Mouse (Mus musculus) embryonic facial prominence, embryonic 13.5 days (tissue): ENCODE data around the gene Pttg1ip. TPM values are rescaled to one million over a fixed set of nuclear protein-coding genes. Genes with fewer than 3 reads are reported as not detected.
A peak's percentile ranks its signal among the peaks of the same experiment; 100 is the strongest.

Experiments used
- ATAC-seq: fragments of 200-750 bp; cut with Nextera tagmentation; 2 replicates; pipeline ENCODE4 v1.8.0; 2017; ENCODE audit warnings: low read depth; ENCODE audit not compliant: insufficient number of reproducible peaks, insufficient read depth, low FRiP score, low TSS enrichment
- H3K27ac ChIP-seq: fragments of 300-500 bp; sonication (generic); 2 replicates; pipeline ENCODE4 v1.5.1; 2015; ENCODE audit warnings: moderate library complexity, mild to moderate bottlenecking, inconsistent platforms
- H3K27me3 ChIP-seq: fragments of 300-500 bp; sonication (generic); 2 replicates; pipeline ENCODE4 v1.6.1; 2015; ENCODE audit warnings: mild to moderate bottlenecking, inconsistent platforms
- H3K36me3 ChIP-seq: fragments of 300-500 bp; sonication (generic); 2 replicates; pipeline ENCODE4 v1.6.1; 2015; ENCODE audit warnings: mild to moderate bottlenecking, inconsistent platforms
- H3K4me1 ChIP-seq: fragments of 300-500 bp; sonication (generic); 2 replicates; pipeline ENCODE4 v1.6.1; 2015; ENCODE audit warnings: inconsistent platforms
- H3K4me2 ChIP-seq: fragments of 300-500 bp; sonication (generic); 2 replicates; pipeline ENCODE4 v1.6.1; 2015; ENCODE audit warnings: moderate library complexity, mild to moderate bottlenecking, inconsistent platforms
- H3K4me3 ChIP-seq: fragments of 300-500 bp; sonication (generic); 2 replicates; pipeline ENCODE4 v1.5.1; 2015; ENCODE audit warnings: mild to moderate bottlenecking, inconsistent platforms
- H3K9ac ChIP-seq: fragments of 300-500 bp; sonication (generic); 2 replicates; pipeline ENCODE4 v1.6.1; 2015; ENCODE audit warnings: mild to moderate bottlenecking, inconsistent platforms
- H3K9me3 ChIP-seq: fragments of 300-500 bp; sonication (generic); 2 replicates; pipeline ENCODE4 v1.6.1; 2016; ENCODE audit warnings: inconsistent platforms
- WGBS: fragments of 180-500 bp; shearing (Covaris S2); methylation state at CpG from one replicate; pipeline ENCODE4 v1.1.7; 2015; ENCODE audit warnings: mixed read lengths; 5-methylcytosine and 5-hydroxymethylcytosine counted together
- polyA plus RNA-seq: library from polyadenylated mRNA; unstranded; fragments of >200 nt; fragmentation: Nextera tagmentation; extraction: Ambion mirVana; gene quantifications from 2 replicates; pipeline ENCODE4 v1.2.1, GENCODE M21; 2015

Gene Pttg1ip
- polyA plus RNA-seq, 1 experiment from 2014 or later = 104 TPM

- no peak for ATAC-seq
- no peak overlapping the region for H3K9ac ChIP-seq
- no peak overlapping the region for H3K27ac ChIP-seq
- no peaks in the 10 kb centered on the region for H3K27me3 ChIP-seq
- H3K4me1 ChIP-seq = no peaks in the 10 kb centered on the region
- no peaks in the 10 kb centered on the region for H3K9me3 ChIP-seq
- H3K36me3 ChIP-seq = no peaks in the 10 kb centered on the region
- H3K4me2 ChIP-seq = no peak overlapping the region
- no peak overlapping the region for H3K4me3 ChIP-seq
- 75% methylated on average over 11 of the region's 11 CpGs for WGBS
Measured at GRCm38 (mm10) chr10:77550874-77551273, 30.6 kb upstream of the Pttg1ip start.

GRCm38 (mm10) chr10:77552162-77552561, 29.4 kb upstream of the Pttg1ip start:
- 80% methylated on average over 5 of the region's 5 CpGs for WGBS
- no peak for ATAC-seq
- H3K4me3 ChIP-seq = no peak overlapping the region

GRCm38 (mm10) chr10:77553285-77553684, 28.2 kb upstream of the Pttg1ip start:
- Histone ChIP-seq H3K9ac (no peak overlapping the region), H3K4me3 (no peak overlapping the region), H3K27ac (no peak overlapping the region), H3K27me3 (no peaks in the 10 kb centered on the region), H3K36me3 (no peaks in the 10 kb centered on the region), H3K9me3 (no peaks in the 10 kb centered on the region), H3K4me2 (no peak overlapping the region), H3K4me1 (no peaks in the 10 kb centered on the region)
- WGBS = 74% methylated on average over 4 of the region's 4 CpGs
- ATAC-seq = no peak

More at GRCm38 (mm10) chr10:77552162-77552561, 29.4 kb upstream of the Pttg1ip start:
- Histone ChIP-seq H3K9me3 (no peaks in the 10 kb centered on the region), H3K27me3 (no peaks in the 10 kb centered on the region), H3K27ac (no peak overlapping the region), H3K4me2 (no peak overlapping the region), H3K4me1 (no peaks in the 10 kb centered on the region), H3K9ac (no peak overlapping the region), H3K36me3 (no peaks in the 10 kb centered on the region)

GRCm38 (mm10) chr10:77554918-77555317, 26.6 kb upstream of the Pttg1ip start:
- Histone ChIP-seq H3K9ac (no peak overlapping the region), H3K9me3 (no peaks in the 10 kb centered on the region), H3K27ac (no peak overlapping the region), H3K4me2 (no peak overlapping the region), H3K27me3 (no peaks in the 10 kb centered on the region), H3K4me3 (no peak overlapping the region), H3K4me1 (no peaks in the 10 kb centered on the region), H3K36me3 (no peaks in the 10 kb centered on the region)
- ATAC-seq = no peak
- 81% methylated on average over 4 of the region's 4 CpGs for WGBS

GRCm38 (mm10) chr10:77556631-77557030, 24.9 kb upstream of the Pttg1ip start:
- no peak for ATAC-seq
- H3K27ac ChIP-seq = no peak overlapping the region
- no peak overlapping the region for H3K4me2 ChIP-seq
- no peak overlapping the region for H3K9ac ChIP-seq
- no peaks in the 10 kb centered on the region for H3K9me3 ChIP-seq
- 88% methylated on average over 7 of the region's 7 CpGs for WGBS
- H3K4me1 ChIP-seq = no peaks in the 10 kb centered on the region
- no peaks in the 10 kb centered on the region for H3K27me3 ChIP-seq
- H3K36me3 ChIP-seq = no peaks in the 10 kb centered on the region
- H3K4me3 ChIP-seq = no peak overlapping the region

- H3K27ac ChIP-seq = no peak overlapping the region
- no peaks in the 10 kb centered on the region for H3K27me3 ChIP-seq
- 82% methylated on average over 4 of the region's 4 CpGs for WGBS
- no peak overlapping the region for H3K4me3 ChIP-seq
- H3K9me3 ChIP-seq = no peaks in the 10 kb centered on the region
- H3K9ac ChIP-seq = no peak overlapping the region
- no peak for ATAC-seq
- H3K4me2 ChIP-seq = no peak overlapping the region
- no peaks in the 10 kb centered on the region for H3K4me1 ChIP-seq
- no peaks in the 10 kb centered on the region for H3K36me3 ChIP-seq
Measured at GRCm38 (mm10) chr10:77557641-77558040, 23.9 kb upstream of the Pttg1ip start.

GRCm38 (mm10) chr10:77560090-77560489, 21.4 kb upstream of the Pttg1ip start:
- Histone ChIP-seq H3K9me3 (no peaks in the 10 kb centered on the region), H3K36me3 (no peaks in the 10 kb centered on the region), H3K4me3 (no peak overlapping the region), H3K9ac (no peak overlapping the region), H3K27me3 (no peaks in the 10 kb centered on the region), H3K4me2 (no peak overlapping the region), H3K27ac (no peak overlapping the region), H3K4me1 (no peaks in the 10 kb centered on the region)
- WGBS = 88% methylated on average over 11 of the region's 11 CpGs
- no peak for ATAC-seq

- Histone ChIP-seq H3K9ac (no peak overlapping the region), H3K27ac (no peak overlapping the region)
- 88% methylated on average over 9 of the region's 9 CpGs for WGBS
Measured at GRCm38 (mm10) chr10:77560830-77561229, 20.7 kb upstream of the Pttg1ip start.

GRCm38 (mm10) chr10:77561508-77561907, 20.0 kb upstream of the Pttg1ip start:
- Histone ChIP-seq H3K4me2 (no peak overlapping the region), H3K4me3 (no peak overlapping the region), H3K4me1 (no peaks in the 10 kb centered on the region), H3K27ac (no peak overlapping the region), H3K36me3 (no peaks in the 10 kb centered on the region), H3K27me3 (no peaks in the 10 kb centered on the region), H3K9ac (no peak overlapping the region), H3K9me3 (no peaks in the 10 kb centered on the region)
- 75% methylated on average over 2 of the region's 2 CpGs for WGBS
- no peak for ATAC-seq

More at GRCm38 (mm10) chr10:77560830-77561229, 20.7 kb upstream of the Pttg1ip start:
- H3K4me3 ChIP-seq = no peak overlapping the region
- no peak for ATAC-seq
- H3K36me3 ChIP-seq = no peaks in the 10 kb centered on the region
- no peak overlapping the region for H3K4me2 ChIP-seq
- no peaks in the 10 kb centered on the region for H3K4me1 ChIP-seq
- no peaks in the 10 kb centered on the region for H3K27me3 ChIP-seq
- H3K9me3 ChIP-seq = no peaks in the 10 kb centered on the region

GRCm38 (mm10) chr10:77565005-77565404, 16.5 kb upstream of the Pttg1ip start:
- ATAC-seq = no peak
- H3K9me3 ChIP-seq = no peaks in the 10 kb centered on the region
- no peak overlapping the region for H3K27ac ChIP-seq
- peaks cover 6% of the 10 kb centered on the region; the same call in 1 of the 2 replicates for H3K4me1 ChIP-seq
- H3K36me3 ChIP-seq = no peaks in the 10 kb centered on the region
- H3K27me3 ChIP-seq = no peaks in the 10 kb centered on the region
- no peak overlapping the region for H3K4me3 ChIP-seq
- H3K9ac ChIP-seq = no peak overlapping the region
- no peak overlapping the region for H3K4me2 ChIP-seq
- WGBS = 79% methylated on average over 8 of the region's 8 CpGs

- Histone ChIP-seq H3K9me3 (no peaks in the 10 kb centered on the region), H3K4me1 (peaks cover 12% of the 10 kb centered on the region; the same call in 1 of the 2 replicates), H3K27ac (no peak overlapping the region), H3K4me3 (no peak overlapping the region), H3K36me3 (no peaks in the 10 kb centered on the region), H3K4me2 (no peak overlapping the region), H3K27me3 (no peaks in the 10 kb centered on the region), H3K9ac (no peak overlapping the region)
- 32% methylated on average over 8 of the region's 8 CpGs for WGBS
- ATAC-seq = no peak
Measured at GRCm38 (mm10) chr10:77566651-77567050, 14.9 kb upstream of the Pttg1ip start.

- no peaks in the 10 kb centered on the region for H3K27me3 ChIP-seq
- no peak overlapping the region for H3K9ac ChIP-seq
- H3K4me2 ChIP-seq = no peak overlapping the region
- H3K4me3 ChIP-seq = no peak overlapping the region
- no peak for ATAC-seq
- H3K27ac ChIP-seq = peak overlapping the region; percentile 44
- H3K9me3 ChIP-seq = no peaks in the 10 kb centered on the region
- no peaks in the 10 kb centered on the region for H3K36me3 ChIP-seq
- H3K4me1 ChIP-seq = peaks cover 18% of the 10 kb centered on the region; the same call in 1 of the 2 replicates
- WGBS = 40% methylated on average over 7 of the region's 7 CpGs
Measured at GRCm38 (mm10) chr10:77569481-77569880, 12.0 kb upstream of the Pttg1ip start.
